Mouse (Mus musculus) olfactory bulb, adult 2 months (tissue): ENCODE data around the gene Nt5c2.

Source experiments
- CTCF ChIP-seq: fragments of 200-500 bp; IDR thresholded peaks from 2 replicates; pipeline ENCODE4 v1.5.1; 2012; ENCODE audit warnings: low read depth, mild to moderate bottlenecking, low read length, moderate library complexity; ENCODE audit not compliant: insufficient read depth
- POLR2A ChIP-seq: fragments of 200-500 bp; IDR thresholded peaks from 2 replicates; pipeline ENCODE4 v1.6.1; 2012; ENCODE audit warnings: mild to moderate bottlenecking, low read depth, low read length, moderate library complexity; ENCODE audit not compliant: insufficient read depth

GRCm38 (mm10) chr19:46877886-46878285 lies 137.1 kb downstream of the Nt5c2 start:
- TF ChIP-seq POLR2A (no peak), CTCF (no peak)
